Mouse (Mus musculus): ENCODE measurements around the gene Cldn34c1. TPM values are rescaled to one million over a fixed set of nuclear protein-coding genes. Genes with fewer than 3 reads are reported as not detected.

Cldn34c1 gene
- 0.51 TPM for polyA plus RNA-seq (2017; shearing (Covaris generic))

DNA sequence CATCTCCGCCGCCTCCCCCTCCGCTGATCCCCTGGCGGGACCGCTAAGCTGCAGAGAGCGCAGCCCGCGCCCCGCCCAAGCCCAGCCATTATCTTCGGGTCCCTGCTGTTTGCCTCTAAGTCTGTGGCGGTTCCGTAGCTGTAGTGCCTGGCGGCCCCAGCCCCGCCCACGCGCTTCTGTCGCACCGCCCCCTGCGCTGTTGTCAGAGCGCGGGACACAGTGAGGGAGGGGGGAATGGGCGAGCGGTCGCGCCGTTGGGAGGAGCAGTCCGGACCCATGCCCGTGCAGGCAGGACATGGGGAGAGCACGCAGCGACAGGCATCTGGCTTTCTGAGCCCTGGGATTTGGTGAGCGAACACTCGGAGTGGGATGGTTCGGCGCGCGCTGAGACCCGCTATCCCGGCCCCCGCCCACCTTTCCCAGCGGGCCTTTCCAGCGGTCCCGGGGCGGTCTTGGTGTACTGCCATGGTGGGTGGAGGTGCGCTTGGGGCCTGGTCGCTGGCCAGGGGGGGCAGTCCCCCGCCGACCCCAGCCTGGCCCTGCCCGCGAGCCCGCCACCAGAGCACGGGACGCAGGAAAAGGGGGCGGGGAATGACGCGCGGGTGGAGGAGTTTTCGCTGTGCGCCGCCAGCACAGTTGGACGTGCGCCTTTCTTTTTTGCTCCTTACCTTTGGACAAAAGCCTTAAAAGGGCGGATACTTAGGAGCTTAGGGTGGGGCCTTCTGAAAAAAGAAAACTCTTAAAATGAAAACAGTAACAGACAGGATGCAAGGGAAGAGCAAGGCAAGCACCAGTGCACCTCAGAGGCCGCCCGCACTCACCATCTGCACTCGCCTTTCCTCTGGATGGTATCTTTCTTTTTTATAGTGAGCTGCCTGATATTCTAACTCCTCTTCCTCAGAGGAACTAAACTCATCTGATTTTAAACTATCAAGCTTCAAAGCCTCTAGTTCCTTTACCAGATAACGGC, at the start of gene Cldn34c1:
TSS of gene Cldn34c1 (plus strand) at position 205 of the 970 bp plus-strand sequence.

DNA sequence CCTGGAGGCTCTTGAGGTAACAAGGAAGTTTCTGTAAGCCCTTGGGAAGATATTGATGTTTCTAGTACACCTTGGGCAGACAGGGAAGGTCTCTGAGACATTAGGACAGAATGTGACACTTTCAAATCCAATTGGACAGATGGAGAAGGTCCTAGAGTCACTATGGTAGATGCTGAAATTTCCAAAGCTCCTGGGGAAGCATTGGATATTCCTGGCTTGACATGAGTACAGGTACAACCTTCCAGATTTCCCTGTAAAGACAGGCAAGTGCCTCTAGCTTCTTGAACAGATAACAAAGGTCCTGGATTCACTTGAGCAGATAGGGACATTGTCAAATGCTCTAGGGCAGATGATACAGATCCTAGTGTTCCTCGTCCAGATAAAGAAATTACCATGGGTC, 119.1 kb downstream of the Cldn34c1 start, which contains the start of gene Srsx:
TSS of gene Srsx (minus strand) at position 101 of the 400 bp plus-strand sequence.

Other genes with a start within 250 kb of the Cldn34c1 start
- gene Gm17521, start 73.8 kb upstream of the Cldn34c1 start, polyA plus RNA-seq (2017; shearing (Covaris generic)), result not detected
- gene Srsx, start 119.0 kb downstream of the Cldn34c1 start, polyA plus RNA-seq (2017; shearing (Covaris generic)), result not detected
- not detected for gene Gm17577, start 143.4 kb downstream of the Cldn34c1 start, polyA plus RNA-seq (2017; shearing (Covaris generic))